Mouse (Mus musculus) gastrocnemius, postnatal 10 days (tissue): ENCODE measurements around the gene Clcf1. TPM values are rescaled to one million over a fixed set of nuclear protein-coding genes. Genes with fewer than 3 reads are reported as not detected.
A peak's percentile ranks its signal among the peaks of the same experiment; 100 is the strongest.
"Not testable (repeated sequence)": the region's sequence is repeated elsewhere in the genome, so short reads cannot be mapped to it uniquely, and the experiment has no call there.

ENCODE experiments used
- DNase-seq: peaks from one replicate; pipeline ENCODE4 v3.0.0; 2021; ENCODE audit warnings: mixed read lengths
- total RNA-seq, 2 experiments: library from RNA; stranded (reverse); gene quantifications; 2 replicates each; pipeline ENCODE4 v1.2.3; 2021

Clcf1 gene
- total RNA-seq, 2 experiments from 2014 or later = 0.47 to 2.2 TPM

GRCm38 (mm10) chr19:4217855-4218254, 3.8 kb downstream of the Clcf1 start:
- no peak for DNase-seq

- no peak for DNase-seq
Measured at GRCm38 (mm10) chr19:4218293-4218692, 4.3 kb downstream of the Clcf1 start.

GRCm38 (mm10) chr19:4218784-4219183, 4.7 kb downstream of the Clcf1 start:
- DNase-seq = no peak

GRCm38 (mm10) chr19:4219943-4220342, 5.9 kb downstream of the Clcf1 start:
- DNase-seq = no peak

- DNase-seq = no peak
Measured at GRCm38 (mm10) chr19:4220416-4220815, 6.4 kb downstream of the Clcf1 start.

GRCm38 (mm10) chr19:4220957-4221743, 7.1 kb downstream of the Clcf1 start:
- DNase-seq = no peak

- DNase-seq = no peak
Measured at GRCm38 (mm10) chr19:4222165-4222564, 8.1 kb downstream of the Clcf1 start.

- no peak for DNase-seq
Measured at GRCm38 (mm10) chr19:4226779-4227178, 12.7 kb downstream of the Clcf1 start.

- no peak for DNase-seq
Measured at GRCm38 (mm10) chr19:4227446-4227845, 13.4 kb downstream of the Clcf1 start.

GRCm38 (mm10) chr19:4227894-4228678, 14.0 kb downstream of the Clcf1 start:
- DNase-seq = peak; percentile 59

- no peak for DNase-seq
Measured at GRCm38 (mm10) chr19:4228891-4229290, 14.9 kb downstream of the Clcf1 start.

- DNase-seq = no peak
Measured at GRCm38 (mm10) chr19:4229451-4230076, 15.5 kb downstream of the Clcf1 start.

- no peak for DNase-seq
Measured at GRCm38 (mm10) chr19:4230415-4230814, 16.4 kb downstream of the Clcf1 start.

GRCm38 (mm10) chr19:4231253-4232185, 17.5 kb downstream of the Clcf1 start, which contains the start of gene Pold4:
Pold4 (plus strand) TSS chr19:4231899.
- DNase-seq = peak; percentile 96

- DNase-seq = no peak
Measured at GRCm38 (mm10) chr19:4232186-4232572, 18.1 kb downstream of the Clcf1 start.

- no peak for DNase-seq
Measured at GRCm38 (mm10) chr19:4232651-4233050, 18.6 kb downstream of the Clcf1 start.

GRCm38 (mm10) chr19:4234548-4234947, 20.5 kb downstream of the Clcf1 start:
- DNase-seq = no peak

GRCm38 (mm10) chr19:4240247-4240668, 26.2 kb downstream of the Clcf1 start:
- no peak for DNase-seq

- no peak for DNase-seq
Measured at GRCm38 (mm10) chr19:4242416-4242815, 28.4 kb downstream of the Clcf1 start.

- DNase-seq = no peak
Measured at GRCm38 (mm10) chr19:4244775-4245174, 30.7 kb downstream of the Clcf1 start.

- no peak for DNase-seq
Measured at GRCm38 (mm10) chr19:4247010-4247409, 33.0 kb downstream of the Clcf1 start.

GRCm38 (mm10) chr19:4248683-4249082, 34.6 kb downstream of the Clcf1 start:
- not testable (repeated sequence) for DNase-seq
